Mouse (Mus musculus) limb, embryonic 12.5 days (tissue): ENCODE results near the gene Scel. TPM values are rescaled to one million over a fixed set of nuclear protein-coding genes. Genes with fewer than 3 reads are reported as not detected.

Experiments
- ATAC-seq: fragments of 200-750 bp; cut with Nextera tagmentation; 2 replicates; pipeline ENCODE4 v1.8.0; 2017; ENCODE audit warnings: low read depth, moderate TSS enrichment; ENCODE audit not compliant: insufficient number of reproducible peaks, insufficient read depth, low FRiP score, low TSS enrichment
- H3K27ac ChIP-seq: fragments of 300-500 bp; sonication (generic); 2 replicates; pipeline ENCODE4 v1.5.1; 2016; ENCODE audit warnings: mild to moderate bottlenecking, moderate library complexity
- H3K27me3 ChIP-seq: fragments of 300-500 bp; sonication (generic); 2 replicates; pipeline ENCODE4 v1.6.1; 2016; ENCODE audit warnings: mild to moderate bottlenecking, moderate library complexity
- H3K36me3 ChIP-seq: fragments of 300-500 bp; sonication (generic); 2 replicates; pipeline ENCODE4 v1.6.1; 2016; ENCODE audit warnings: mild to moderate bottlenecking, moderate library complexity
- H3K4me1 ChIP-seq: fragments of 300-500 bp; sonication (generic); replicated peaks from 2 replicates; pipeline ENCODE4 v1.6.1; 2016
- H3K4me2 ChIP-seq: fragments of 300-500 bp; sonication (generic); 2 replicates; pipeline ENCODE4 v1.6.1; 2016; ENCODE audit warnings: mild to moderate bottlenecking, moderate library complexity
- H3K4me3 ChIP-seq: fragments of 300-500 bp; sonication (generic); replicated peaks from 2 replicates; pipeline ENCODE4 v1.5.1; 2016; ENCODE audit warnings: mild to moderate bottlenecking
- H3K9ac ChIP-seq: fragments of 300-500 bp; sonication (generic); replicated peaks from 2 replicates; pipeline ENCODE4 v1.6.1; 2016; ENCODE audit warnings: mild to moderate bottlenecking, moderate library complexity
- H3K9me3 ChIP-seq: fragments of 300-500 bp; sonication (generic); 2 replicates; pipeline ENCODE4 v1.6.1; 2016; ENCODE audit warnings: mild to moderate bottlenecking, moderate library complexity
- WGBS: fragments of 180-500 bp; shearing (Covaris S2); methylation state at CpG from one replicate; pipeline ENCODE4 v1.1.7; 2016; 5-methylcytosine and 5-hydroxymethylcytosine counted together
- polyA plus RNA-seq: library from polyadenylated mRNA; unstranded; fragments of >200 nt; fragmentation: Nextera tagmentation; extraction: Ambion mirVana; gene quantifications from 2 replicates; pipeline ENCODE4 v1.2.1, GENCODE M21; 2016

Scel gene
- polyA plus RNA-seq, 1 experiment from 2014 or later, result 0.11 TPM

GRCm38 (mm10) chr14:103481514-103481913 is 31.6 kb upstream of the Scel start:
- Histone ChIP-seq H3K27me3 (no peaks in the 10 kb centered on the region), H3K4me3 (no peak overlapping the region), H3K27ac (no peak overlapping the region), H3K4me2 (no peak overlapping the region), H3K9me3 (no peaks in the 10 kb centered on the region), H3K4me1 (no peaks in the 10 kb centered on the region), H3K9ac (no peak overlapping the region), H3K36me3 (no peaks in the 10 kb centered on the region)
- WGBS, result 87% methylated on average over 7 of the region's 7 CpGs
- ATAC-seq, result no peak

GRCm38 (mm10) chr14:103485671-103486070 is 27.5 kb upstream of the Scel start:
- 88% methylated on average over 8 of the region's 8 CpGs for WGBS
- no peak overlapping the region for H3K4me2 ChIP-seq

GRCm38 (mm10) chr14:103486974-103487373 is 26.2 kb upstream of the Scel start:
- Histone ChIP-seq H3K27me3 (no peaks in the 10 kb centered on the region), H3K4me2 (no peak overlapping the region), H3K4me3 (no peak overlapping the region), H3K27ac (no peak overlapping the region), H3K36me3 (no peaks in the 10 kb centered on the region), H3K4me1 (no peaks in the 10 kb centered on the region), H3K9ac (no peak overlapping the region), H3K9me3 (peaks cover 4% of the 10 kb centered on the region; the same call in 1 of the 2 replicates)
- no peak for ATAC-seq
- 92% methylated on average over 5 of the region's 5 CpGs for WGBS

More at GRCm38 (mm10) chr14:103485671-103486070, 27.5 kb upstream of the Scel start:
- H3K4me1 ChIP-seq, result no peaks in the 10 kb centered on the region
- H3K9ac ChIP-seq, result no peak overlapping the region
- no peak overlapping the region for H3K27ac ChIP-seq
- H3K36me3 ChIP-seq, result no peaks in the 10 kb centered on the region
- H3K27me3 ChIP-seq, result no peaks in the 10 kb centered on the region
- no peaks in the 10 kb centered on the region for H3K9me3 ChIP-seq
- no peak for ATAC-seq
- no peak overlapping the region for H3K4me3 ChIP-seq

GRCm38 (mm10) chr14:103488659-103489058 is 24.5 kb upstream of the Scel start:
- no peak for ATAC-seq
- H3K27me3 ChIP-seq, result no peaks in the 10 kb centered on the region
- 72% methylated on average over 3 of the region's 3 CpGs for WGBS
- no peak overlapping the region for H3K4me2 ChIP-seq
- no peak overlapping the region for H3K4me3 ChIP-seq
- H3K9me3 ChIP-seq, result peaks cover 11% of the 10 kb centered on the region; the same call in 1 of the 2 replicates
- no peak overlapping the region for H3K27ac ChIP-seq
- no peaks in the 10 kb centered on the region for H3K36me3 ChIP-seq
- H3K9ac ChIP-seq, result no peak overlapping the region
- no peaks in the 10 kb centered on the region for H3K4me1 ChIP-seq

- Histone ChIP-seq H3K9ac (no peak overlapping the region), H3K27me3 (no peaks in the 10 kb centered on the region), H3K36me3 (no peaks in the 10 kb centered on the region), H3K4me2 (no peak overlapping the region), H3K27ac (no peak overlapping the region), H3K4me3 (no peak overlapping the region), H3K4me1 (peaks cover 7% of the 10 kb centered on the region; the same call in 1 of the 2 replicates), H3K9me3 (peaks cover 1% of the 10 kb centered on the region; the same call in 1 of the 2 replicates)
- no peak for ATAC-seq
- 80% methylated on average over 8 of the region's 8 CpGs for WGBS
Observed at GRCm38 (mm10) chr14:103498199-103498598, 14.9 kb upstream of the Scel start.

- ATAC-seq, result no peak
- no peak overlapping the region for H3K4me3 ChIP-seq
- H3K9me3 ChIP-seq, result no peaks in the 10 kb centered on the region
- H3K27me3 ChIP-seq, result no peaks in the 10 kb centered on the region; the same call in 1 of the 2 replicates
- WGBS, result 76% methylated on average over 5 of the region's 5 CpGs
- no peaks in the 10 kb centered on the region for H3K36me3 ChIP-seq
- no peak overlapping the region for H3K27ac ChIP-seq
- H3K9ac ChIP-seq, result no peak overlapping the region
- H3K4me2 ChIP-seq, result no peak overlapping the region
- peaks cover 7% of the 10 kb centered on the region; the same call in 1 of the 2 replicates for H3K4me1 ChIP-seq
Observed at GRCm38 (mm10) chr14:103498613-103499012, 14.5 kb upstream of the Scel start.

- no peak for ATAC-seq
- H3K9ac ChIP-seq, result no peak overlapping the region
- H3K36me3 ChIP-seq, result no peaks in the 10 kb centered on the region
- peaks cover 7% of the 10 kb centered on the region; the same call in 1 of the 2 replicates for H3K4me1 ChIP-seq
- H3K27ac ChIP-seq, result no peak overlapping the region
- no peak overlapping the region for H3K4me3 ChIP-seq
- H3K4me2 ChIP-seq, result no peak overlapping the region
- no peaks in the 10 kb centered on the region for H3K9me3 ChIP-seq
- H3K27me3 ChIP-seq, result no peaks in the 10 kb centered on the region; the same call in 1 of the 2 replicates
- 70% methylated on average over 1 of the region's 1 CpGs for WGBS
Observed at GRCm38 (mm10) chr14:103499060-103499459, 14.1 kb upstream of the Scel start.

- H3K27me3 ChIP-seq, result no peaks in the 10 kb centered on the region; the same call in 1 of the 2 replicates
- no peak overlapping the region for H3K27ac ChIP-seq
- H3K36me3 ChIP-seq, result no peaks in the 10 kb centered on the region
- H3K4me1 ChIP-seq, result peaks cover 7% of the 10 kb centered on the region; the same call in 1 of the 2 replicates
- H3K4me2 ChIP-seq, result no peak overlapping the region
- H3K9me3 ChIP-seq, result no peaks in the 10 kb centered on the region
- H3K4me3 ChIP-seq, result no peak overlapping the region
- ATAC-seq, result no peak
- H3K9ac ChIP-seq, result no peak overlapping the region
- WGBS, result 61% methylated on average over 7 of the region's 7 CpGs
Observed at GRCm38 (mm10) chr14:103500309-103500708, 12.8 kb upstream of the Scel start.

GRCm38 (mm10) chr14:103500941-103501340 is 12.2 kb upstream of the Scel start:
- H3K4me3 ChIP-seq, result no peak overlapping the region
- H3K36me3 ChIP-seq, result no peaks in the 10 kb centered on the region
- ATAC-seq, result no peak
- H3K9ac ChIP-seq, result no peak overlapping the region
- H3K9me3 ChIP-seq, result no peaks in the 10 kb centered on the region
- no peak overlapping the region for H3K27ac ChIP-seq
- no peaks in the 10 kb centered on the region; the same call in 1 of the 2 replicates for H3K27me3 ChIP-seq
- peaks cover 7% of the 10 kb centered on the region; the same call in 1 of the 2 replicates for H3K4me1 ChIP-seq
- WGBS, result 32% methylated on average over 4 of the region's 4 CpGs
- no peak overlapping the region for H3K4me2 ChIP-seq

GRCm38 (mm10) chr14:103504514-103504913 is 8.6 kb upstream of the Scel start:
- WGBS, result 79% methylated on average over 7 of the region's 7 CpGs
- no peak overlapping the region for H3K4me3 ChIP-seq
- no peak for ATAC-seq
- no peaks in the 10 kb centered on the region for H3K9me3 ChIP-seq
- H3K4me1 ChIP-seq, result peaks cover 4% of the 10 kb centered on the region; the same call in 1 of the 2 replicates
- no peak overlapping the region for H3K4me2 ChIP-seq
- H3K27me3 ChIP-seq, result no peaks in the 10 kb centered on the region; the same call in 1 of the 2 replicates
- H3K36me3 ChIP-seq, result no peaks in the 10 kb centered on the region
- H3K27ac ChIP-seq, result no peak overlapping the region
- no peak overlapping the region for H3K9ac ChIP-seq

- Histone ChIP-seq H3K4me3 (no peak overlapping the region), H3K4me2 (no peak overlapping the region), H3K36me3 (no peaks in the 10 kb centered on the region), H3K27ac (no peak overlapping the region), H3K9ac (no peak overlapping the region), H3K4me1 (peaks cover 5% of the 10 kb centered on the region; the same call in 1 of the 2 replicates), H3K27me3 (no peaks in the 10 kb centered on the region), H3K9me3 (no peaks in the 10 kb centered on the region)
- WGBS, result 95% methylated on average over 8 of the region's 8 CpGs
- ATAC-seq, result no peak
Observed at GRCm38 (mm10) chr14:103509544-103509943, 3.6 kb upstream of the Scel start.

- WGBS, result 72% methylated on average over 7 of the region's 7 CpGs
- no peak for ATAC-seq
- Histone ChIP-seq H3K27ac (no peak overlapping the region), H3K4me3 (no peak overlapping the region), H3K9ac (no peak overlapping the region), H3K9me3 (no peaks in the 10 kb centered on the region), H3K27me3 (no peaks in the 10 kb centered on the region), H3K36me3 (no peaks in the 10 kb centered on the region), H3K4me1 (peaks cover 5% of the 10 kb centered on the region; the same call in 1 of the 2 replicates), H3K4me2 (no peak overlapping the region)
Observed at GRCm38 (mm10) chr14:103513473-103513811, 300 bp downstream of the Scel start.
